ENCODE assay signal across 9 mouse cellular contexts in the genomic region with DNA sequence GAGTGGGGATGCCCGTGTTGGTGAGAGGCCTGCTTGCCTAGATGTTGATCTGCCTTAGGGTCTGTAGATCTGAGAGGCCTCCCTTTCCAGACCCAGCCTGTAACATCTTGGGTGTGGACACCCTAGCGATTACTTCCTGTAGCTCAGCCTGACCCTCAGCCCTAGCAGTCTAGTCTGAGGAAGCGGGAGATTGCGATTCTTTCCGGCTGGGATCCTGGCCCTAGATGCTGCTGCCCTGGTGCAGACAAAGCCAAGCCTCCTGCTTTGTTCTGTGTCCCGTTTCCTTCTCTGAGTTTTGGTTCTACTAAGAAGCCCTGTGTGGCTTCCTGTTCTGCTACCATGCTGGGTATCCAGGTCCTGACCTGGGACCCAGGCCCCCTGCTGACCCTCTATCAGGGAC.
DNase-seq lines count a peak whose midpoint lies in the region; ATAC-seq and TF ChIP-seq lines count a peak whose summit lies in the region.
"Had no signal": no experiment of that assay in that cellular context is flagged by ENCODE, and none has a peak within 500 bp of the region (broad histone marks: within the 10 kb centered on the region; RNA-seq: fewer than 3 reads in every experiment).

No protein-coding gene starts in this region.

- H3K27ac ChIP-seq in hindbrain, embryonic 12.5 days: peak overlapping the region; percentile 40; the same call in 1 of the 2 replicates
- no peak overlapping the region for H3K27ac ChIP-seq in hindbrain, postnatal 0 days
- H3K27ac ChIP-seq in heart, embryonic 13.5 days (replicated peaks): peak overlapping the region; percentile 84
- H3K27ac ChIP-seq in midbrain, embryonic 12.5 days (replicated peaks): peak overlapping the region; percentile 44; the same call in 1 of the 2 replicates
- H3K27ac ChIP-seq in thymus, adult 2 months (ENCODE audit: control insufficient read depth, insufficient read depth, low read length): no peak overlapping the region

- no peak for DNase-seq in hindbrain, postnatal 0 days (ENCODE audit: low spot score)
- DNase-seq in kidney, postnatal 14 days: peak; percentile 70
- DNase-seq in cerebellum, postnatal 4 days (ENCODE audit: low spot score in 2 of 2): no peak
- DNase-seq in cerebellum, postnatal 36 days: no peak
- no peak for DNase-seq in thymus, adult 2 months
- DNase-seq: cerebellum, adult 11 months had no signal

- no peaks in the 10 kb centered on the region for H3K27me3 ChIP-seq in hindbrain, embryonic 12.5 days
- no peaks in the 10 kb centered on the region for H3K27me3 ChIP-seq in hindbrain, postnatal 0 days (ENCODE audit: insufficient read depth, low read length)
- H3K27me3 ChIP-seq in heart, embryonic 13.5 days (replicated peaks): no peaks in the 10 kb centered on the region
- no peaks in the 10 kb centered on the region for H3K27me3 ChIP-seq in midbrain, embryonic 12.5 days
- H3K27me3 ChIP-seq in thymus, adult 2 months (ENCODE audit: control insufficient read depth, insufficient read depth, low read length): no peaks in the 10 kb centered on the region

- no peak for TF ChIP-seq CTCF in hindbrain, postnatal 0 days (IDR thresholded peaks at IDR 0.05; ENCODE audit: low read depth)
- no peak for TF ChIP-seq CTCF in thymus, adult 2 months (IDR thresholded peaks at IDR 0.05; ENCODE audit: borderline replicate concordance, control insufficient read depth, extremely low read depth, insufficient read depth, low read length, poor library complexity)

- H3K4me1 ChIP-seq in hindbrain, embryonic 12.5 days: peaks cover 27% of the 10 kb centered on the region
- no peaks in the 10 kb centered on the region for H3K4me1 ChIP-seq in hindbrain, postnatal 0 days (ENCODE audit: insufficient read depth, low read length)
- H3K4me1 ChIP-seq in heart, embryonic 13.5 days: peaks cover 63% of the 10 kb centered on the region
- peaks cover 18% of the 10 kb centered on the region for H3K4me1 ChIP-seq in midbrain, embryonic 12.5 days
- H3K4me1 ChIP-seq in thymus, adult 2 months (replicated peaks; ENCODE audit: control insufficient read depth, insufficient read depth, low read length): peaks cover 10% of the 10 kb centered on the region

- TF ChIP-seq POLR2A in thymus, adult 2 months (IDR thresholded peaks at IDR 0.05; ENCODE audit: control insufficient read depth, extremely low read depth, insufficient read depth, low read length, poor library complexity): no peak

- H3K9me3 ChIP-seq in hindbrain, embryonic 12.5 days (replicated peaks): no peaks in the 10 kb centered on the region
- no peaks in the 10 kb centered on the region for H3K9me3 ChIP-seq in hindbrain, postnatal 0 days (ENCODE audit: low read length)
- no peaks in the 10 kb centered on the region for H3K9me3 ChIP-seq in heart, embryonic 13.5 days
- H3K9me3 ChIP-seq in midbrain, embryonic 12.5 days: no peaks in the 10 kb centered on the region

- H3K4me2 ChIP-seq in hindbrain, embryonic 12.5 days (replicated peaks): no peak overlapping the region
- H3K4me2 ChIP-seq in hindbrain, postnatal 0 days (ENCODE audit: low read depth, low read length): no peak overlapping the region
- no peak overlapping the region for H3K4me2 ChIP-seq in heart, embryonic 13.5 days
- H3K4me2 ChIP-seq in midbrain, embryonic 12.5 days (replicated peaks): no peak overlapping the region

- no peaks in the 10 kb centered on the region for H3K36me3 ChIP-seq in hindbrain, embryonic 12.5 days
- no peaks in the 10 kb centered on the region for H3K36me3 ChIP-seq in hindbrain, postnatal 0 days (ENCODE audit: insufficient read depth, low read length)
- no peaks in the 10 kb centered on the region for H3K36me3 ChIP-seq in heart, embryonic 13.5 days
- no peaks in the 10 kb centered on the region; the same call in 1 of the 2 replicates for H3K36me3 ChIP-seq in midbrain, embryonic 12.5 days
- H3K36me3 ChIP-seq in thymus, adult 2 months (ENCODE audit: control insufficient read depth, insufficient read depth, low read length): no peaks in the 10 kb centered on the region

- ATAC-seq in hindbrain, embryonic 12.5 days (ENCODE audit: low FRiP score): no peak
- ATAC-seq in hindbrain, postnatal 0 days: no peak
- no peak for ATAC-seq in heart, embryonic 13.5 days (ENCODE audit: extremely low read depth, insufficient number of reproducible peaks, low FRiP score, low TSS enrichment)
- no peak for ATAC-seq in midbrain, embryonic 12.5 days (ENCODE audit: low FRiP score, low read depth)

- no peak overlapping the region for H3K9ac ChIP-seq in hindbrain, embryonic 12.5 days
- H3K9ac ChIP-seq in hindbrain, postnatal 0 days (replicated peaks; ENCODE audit: low read length): no peak overlapping the region
- H3K9ac ChIP-seq in heart, embryonic 13.5 days: no peak overlapping the region
- H3K9ac ChIP-seq in midbrain, embryonic 12.5 days (replicated peaks): no peak overlapping the region

- H3K4me3 ChIP-seq in hindbrain, embryonic 12.5 days: no peak overlapping the region
- no peak overlapping the region for H3K4me3 ChIP-seq in hindbrain, postnatal 0 days (ENCODE audit: low read length)
- H3K4me3 ChIP-seq in heart, embryonic 13.5 days: no peak overlapping the region
- H3K4me3 ChIP-seq in midbrain, embryonic 12.5 days: no peak overlapping the region
- no peak overlapping the region for H3K4me3 ChIP-seq in thymus, adult 2 months (ENCODE audit: control insufficient read depth, insufficient read depth, low read length)

- 43% methylated on average over 6 of the region's 6 CpGs for WGBS in hindbrain, embryonic 12.5 days
- 51% methylated on average over 6 of the region's 6 CpGs for WGBS in hindbrain, postnatal 0 days
- WGBS in heart, embryonic 13.5 days: 62% methylated on average over 6 of the region's 6 CpGs
- WGBS in midbrain, embryonic 12.5 days: 80% methylated on average over 6 of the region's 6 CpGs
- 86% methylated on average over 6 of the region's 6 CpGs for WGBS in thymus, adult 2 months

Comparison
In these comparisons a context has a peak if more than half of its experiments do, and no peak if none do; other contexts are left out.
1. H3K27ac ChIP-seq: peak in hindbrain, embryonic 12.5 days (single experiment), heart, embryonic 13.5 days (single experiment) and midbrain, embryonic 12.5 days (single experiment); none in hindbrain, postnatal 0 days (single experiment) and thymus, adult 2 months (single experiment).